Mouse (Mus musculus): ENCODE results near the gene Tpm1. TPM values are rescaled to one million over a fixed set of nuclear protein-coding genes. Genes with fewer than 3 reads are reported as not detected.

Gene Tpm1
- total and polyA plus RNA-seq, 2 experiments = 16.1 to 35.0 TPM

GRCm38 (mm10) chr9:66988198-66988887 lies 60.9 kb downstream of the Tpm1 start:
- no peaks in the 10 kb centered on the region for H3K27me3 ChIP-seq (ENCODE audit: control insufficient read depth, insufficient read depth, low read length)
- H3K27ac ChIP-seq (replicated peaks; ENCODE audit: insufficient read depth, low read depth, low read length) = no peak overlapping the region
- H3K9ac ChIP-seq (ENCODE audit: low read depth, low read length) = no peak overlapping the region
- H3K79me2 ChIP-seq (ENCODE audit: control insufficient read depth, insufficient read depth, low read length) = no peaks in the 10 kb centered on the region
- no peak overlapping the region for H3K4me3 ChIP-seq (ENCODE audit: insufficient read depth, low read depth, low read length)
- H3K36me3 ChIP-seq (ENCODE audit: control insufficient read depth, insufficient read depth, low read length) = no peaks in the 10 kb centered on the region
- TF ChIP-seq POLR2A (IDR thresholded peaks at IDR 0.05; ENCODE audit: extremely low read depth, insufficient read depth, low read length) (no peak), CTCF (IDR thresholded peaks at IDR 0.05; ENCODE audit: low read depth, low read length) (no peak)
- DNase-seq (ENCODE audit: extremely low read depth, low read depth, low spot score) = no peak
- WGBS = 56% methylated on average over 11 of the region's 11 CpGs
- H3K4me1 ChIP-seq (ENCODE audit: control insufficient read depth, insufficient read depth, low read length) = no peaks in the 10 kb centered on the region

GRCm38 (mm10) chr9:66985377-66985776 lies 63.8 kb downstream of the Tpm1 start:
- no peak overlapping the region for H3K4me3 ChIP-seq (ENCODE audit: insufficient read depth, low read depth, low read length)
- no peaks in the 10 kb centered on the region for H3K4me1 ChIP-seq (ENCODE audit: control insufficient read depth, insufficient read depth, low read length)
- H3K27ac ChIP-seq (replicated peaks; ENCODE audit: insufficient read depth, low read depth, low read length) = no peak overlapping the region
- H3K79me2 ChIP-seq (ENCODE audit: control insufficient read depth, insufficient read depth, low read length) = no peaks in the 10 kb centered on the region
- DNase-seq (ENCODE audit: extremely low read depth, low read depth, low spot score) = no peak
- H3K27me3 ChIP-seq (ENCODE audit: control insufficient read depth, insufficient read depth, low read length) = no peaks in the 10 kb centered on the region
- TF ChIP-seq POLR2A (IDR thresholded peaks at IDR 0.05; ENCODE audit: extremely low read depth, insufficient read depth, low read length) (no peak), CTCF (IDR thresholded peaks at IDR 0.05; ENCODE audit: low read depth, low read length) (no peak)
- 80% methylated on average over 7 of the region's 7 CpGs for WGBS
- no peak overlapping the region for H3K9ac ChIP-seq (ENCODE audit: low read depth, low read length)
- H3K36me3 ChIP-seq (ENCODE audit: control insufficient read depth, insufficient read depth, low read length) = no peaks in the 10 kb centered on the region

- Histone ChIP-seq H3K27me3 (ENCODE audit: control insufficient read depth, insufficient read depth, low read length) (no peaks in the 10 kb centered on the region), H3K79me2 (ENCODE audit: control insufficient read depth, insufficient read depth, low read length) (no peaks in the 10 kb centered on the region), H3K27ac (replicated peaks; ENCODE audit: insufficient read depth, low read depth, low read length) (no peak overlapping the region), H3K4me3 (ENCODE audit: insufficient read depth, low read depth, low read length) (no peak overlapping the region), H3K36me3 (ENCODE audit: control insufficient read depth, insufficient read depth, low read length) (no peaks in the 10 kb centered on the region), H3K4me1 (ENCODE audit: control insufficient read depth, insufficient read depth, low read length) (no peaks in the 10 kb centered on the region), H3K9ac (ENCODE audit: low read depth, low read length) (no peak overlapping the region)
- no peak for DNase-seq (ENCODE audit: extremely low read depth, low read depth, low spot score)
- TF ChIP-seq POLR2A (IDR thresholded peaks at IDR 0.05; ENCODE audit: extremely low read depth, insufficient read depth, low read length) = no peak
- TF ChIP-seq CTCF (IDR thresholded peaks at IDR 0.05; ENCODE audit: low read depth, low read length) = no peak
- WGBS = 75% methylated on average over 7 of the region's 7 CpGs
These were observed 67.1 kb downstream of the Tpm1 start for GRCm38 (mm10) chr9:66982085-66982484.

- Histone ChIP-seq H3K27me3 (ENCODE audit: control insufficient read depth, insufficient read depth, low read length) (no peaks in the 10 kb centered on the region), H3K36me3 (ENCODE audit: control insufficient read depth, insufficient read depth, low read length) (no peaks in the 10 kb centered on the region), H3K79me2 (ENCODE audit: control insufficient read depth, insufficient read depth, low read length) (no peaks in the 10 kb centered on the region), H3K4me1 (ENCODE audit: control insufficient read depth, insufficient read depth, low read length) (no peaks in the 10 kb centered on the region), H3K27ac (replicated peaks; ENCODE audit: insufficient read depth, low read depth, low read length) (no peak overlapping the region), H3K4me3 (ENCODE audit: insufficient read depth, low read depth, low read length) (no peak overlapping the region), H3K9ac (ENCODE audit: low read depth, low read length) (no peak overlapping the region)
- TF ChIP-seq POLR2A (IDR thresholded peaks at IDR 0.05; ENCODE audit: extremely low read depth, insufficient read depth, low read length) = no peak
- peak; percentile 73 for TF ChIP-seq CTCF (IDR thresholded peaks at IDR 0.05; ENCODE audit: low read depth, low read length)
- 9% methylated on average over 5 of the region's 5 CpGs for WGBS
- DNase-seq (ENCODE audit: extremely low read depth, low read depth, low spot score) = peak; percentile 58
These were observed 68.7 kb downstream of the Tpm1 start for GRCm38 (mm10) chr9:66980458-66980857.

GRCm38 (mm10) chr9:66978468-66978867 lies 70.7 kb downstream of the Tpm1 start:
- H3K79me2 ChIP-seq (ENCODE audit: control insufficient read depth, insufficient read depth, low read length) = no peaks in the 10 kb centered on the region; the same call in 1 of the 2 replicates
- H3K4me1 ChIP-seq (ENCODE audit: control insufficient read depth, insufficient read depth, low read length) = no peaks in the 10 kb centered on the region
- no peaks in the 10 kb centered on the region for H3K36me3 ChIP-seq (ENCODE audit: control insufficient read depth, insufficient read depth, low read length)
- no peak overlapping the region for H3K9ac ChIP-seq (ENCODE audit: low read depth, low read length)
- no peak overlapping the region for H3K27ac ChIP-seq (replicated peaks; ENCODE audit: insufficient read depth, low read depth, low read length)
- TF ChIP-seq CTCF (IDR thresholded peaks at IDR 0.05; ENCODE audit: low read depth, low read length) (no peak), POLR2A (IDR thresholded peaks at IDR 0.05; ENCODE audit: extremely low read depth, insufficient read depth, low read length) (no peak)
- H3K4me3 ChIP-seq (ENCODE audit: insufficient read depth, low read depth, low read length) = no peak overlapping the region
- H3K27me3 ChIP-seq (ENCODE audit: control insufficient read depth, insufficient read depth, low read length) = no peaks in the 10 kb centered on the region
- whole genome bisulfite sequencing = 78% methylated on average over 1 of the region's 1 CpGs
- DNase-seq (ENCODE audit: extremely low read depth, low read depth, low spot score) = no peak

DNA sequence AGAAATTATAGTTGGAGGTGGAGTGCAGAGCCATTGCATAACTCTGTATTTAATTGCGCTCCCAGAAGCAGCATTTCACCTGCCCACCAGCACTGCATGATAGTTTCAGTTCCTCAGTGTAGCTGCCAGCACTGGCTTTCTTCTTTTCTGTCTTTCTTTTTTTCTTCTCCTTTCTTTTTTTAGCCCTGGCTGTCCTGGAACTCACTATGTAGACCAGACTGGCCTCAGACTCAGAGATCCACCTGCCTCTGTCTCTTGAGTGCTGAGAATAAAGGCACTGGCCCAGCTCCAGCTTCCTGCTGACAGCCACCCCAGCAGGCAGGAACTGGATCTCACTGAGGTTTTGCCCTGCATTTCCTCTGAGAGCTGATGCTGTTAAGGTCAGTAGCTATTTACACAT lies 71.2 kb downstream of the Tpm1 start:
- Histone ChIP-seq H3K79me2 (ENCODE audit: control insufficient read depth, insufficient read depth, low read length) (no peaks in the 10 kb centered on the region; the same call in 1 of the 2 replicates), H3K27ac (replicated peaks; ENCODE audit: insufficient read depth, low read depth, low read length) (no peak overlapping the region), H3K4me1 (ENCODE audit: control insufficient read depth, insufficient read depth, low read length) (no peaks in the 10 kb centered on the region), H3K4me3 (ENCODE audit: insufficient read depth, low read depth, low read length) (no peak overlapping the region), H3K9ac (ENCODE audit: low read depth, low read length) (no peak overlapping the region), H3K27me3 (ENCODE audit: control insufficient read depth, insufficient read depth, low read length) (no peaks in the 10 kb centered on the region), H3K36me3 (ENCODE audit: control insufficient read depth, insufficient read depth, low read length) (no peaks in the 10 kb centered on the region)
- WGBS = 58% methylated on average over 1 of the region's 1 CpGs
- DNase-seq (ENCODE audit: extremely low read depth, low read depth, low spot score) = no peak
- no peak for TF ChIP-seq POLR2A (IDR thresholded peaks at IDR 0.05; ENCODE audit: extremely low read depth, insufficient read depth, low read length)
- no peak for TF ChIP-seq CTCF (IDR thresholded peaks at IDR 0.05; ENCODE audit: low read depth, low read length)

Measured in liver, adult 2 months (tissue).